Mouse (Mus musculus) limb, embryonic 13.5 days (tissue): ENCODE results near the gene Brd4. TPM values are rescaled to one million over a fixed set of nuclear protein-coding genes. Genes with fewer than 3 reads are reported as not detected.

Experiments
- ATAC-seq: fragments of 200-750 bp; cut with Nextera tagmentation; 2 replicates; pipeline ENCODE4 v1.8.0; 2017; ENCODE audit warnings: low read depth, moderate number of reproducible peaks, moderate TSS enrichment; ENCODE audit not compliant: low FRiP score
- H3K27ac ChIP-seq: fragments of 300-500 bp; sonication (generic); 2 replicates; pipeline ENCODE4 v1.5.1; 2015; ENCODE audit warnings: inconsistent platforms, mild to moderate bottlenecking, moderate library complexity
- H3K27me3 ChIP-seq: fragments of 300-500 bp; sonication (generic); 2 replicates; pipeline ENCODE4 v1.6.1; 2015; ENCODE audit warnings: mild to moderate bottlenecking, inconsistent platforms
- H3K36me3 ChIP-seq: fragments of 300-500 bp; sonication (generic); 2 replicates; pipeline ENCODE4 v1.6.1; 2015; ENCODE audit warnings: inconsistent platforms, mild to moderate bottlenecking, moderate library complexity
- H3K4me1 ChIP-seq: fragments of 300-500 bp; sonication (generic); 2 replicates; pipeline ENCODE4 v1.6.1; 2015; ENCODE audit warnings: inconsistent platforms
- H3K4me2 ChIP-seq: fragments of 300-500 bp; sonication (generic); replicated peaks from 2 replicates; pipeline ENCODE4 v1.6.1; 2015; ENCODE audit warnings: inconsistent platforms, mild to moderate bottlenecking, moderate library complexity
- H3K4me3 ChIP-seq: fragments of 300-500 bp; sonication (generic); 2 replicates; pipeline ENCODE4 v1.5.1; 2015; ENCODE audit warnings: moderate library complexity, mild to moderate bottlenecking, inconsistent platforms
- H3K9ac ChIP-seq: fragments of 300-500 bp; sonication (generic); 2 replicates; pipeline ENCODE4 v1.6.1; 2015; ENCODE audit warnings: mild to moderate bottlenecking, inconsistent platforms
- H3K9me3 ChIP-seq: fragments of 300-500 bp; sonication (generic); 2 replicates; pipeline ENCODE4 v1.6.1; 2016; ENCODE audit warnings: inconsistent platforms
- WGBS: fragments of 180-500 bp; shearing (Covaris S2); methylation state at CpG from one replicate; pipeline ENCODE4 v1.1.7; 2015; 5-methylcytosine and 5-hydroxymethylcytosine counted together
- polyA plus RNA-seq: library from polyadenylated mRNA; unstranded; fragments of >200 nt; fragmentation: Nextera tagmentation; extraction: Ambion mirVana; gene quantifications from 2 replicates; pipeline ENCODE4 v1.2.1, GENCODE M21; 2015

Gene Brd4
- polyA plus RNA-seq, 1 experiment from 2014 or later: 109 TPM

DNA sequence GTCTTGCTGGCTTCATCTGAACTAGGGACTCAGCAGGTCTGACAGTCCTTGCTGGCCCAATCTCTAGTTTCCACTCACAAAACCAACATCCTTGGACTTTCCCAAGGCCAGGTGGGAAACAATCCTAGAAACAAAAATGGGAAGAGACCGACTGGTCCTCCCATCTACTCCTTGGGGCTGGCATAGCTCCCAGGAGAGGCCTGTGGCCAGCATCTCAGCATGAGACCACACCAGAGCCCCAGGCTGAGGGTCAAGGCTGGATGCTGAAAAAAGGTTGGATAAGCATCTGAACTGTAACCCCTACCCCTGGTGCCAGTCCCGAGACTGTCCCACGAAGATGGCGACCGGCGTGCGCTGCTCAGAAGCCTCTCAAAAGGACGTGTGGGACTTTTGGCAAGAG is 28.3 kb upstream of the Brd4 start:
- Histone ChIP-seq H3K4me1 (no peaks in the 10 kb centered on the region), H3K27me3 (no peaks in the 10 kb centered on the region), H3K4me3 (no peak overlapping the region), H3K27ac (no peak overlapping the region), H3K4me2 (no peak overlapping the region), H3K9me3 (no peaks in the 10 kb centered on the region), H3K9ac (no peak overlapping the region), H3K36me3 (peaks cover 100% of the 10 kb centered on the region)
- ATAC-seq: no peak
- WGBS: 94% methylated on average over 8 of the region's 8 CpGs

DNA sequence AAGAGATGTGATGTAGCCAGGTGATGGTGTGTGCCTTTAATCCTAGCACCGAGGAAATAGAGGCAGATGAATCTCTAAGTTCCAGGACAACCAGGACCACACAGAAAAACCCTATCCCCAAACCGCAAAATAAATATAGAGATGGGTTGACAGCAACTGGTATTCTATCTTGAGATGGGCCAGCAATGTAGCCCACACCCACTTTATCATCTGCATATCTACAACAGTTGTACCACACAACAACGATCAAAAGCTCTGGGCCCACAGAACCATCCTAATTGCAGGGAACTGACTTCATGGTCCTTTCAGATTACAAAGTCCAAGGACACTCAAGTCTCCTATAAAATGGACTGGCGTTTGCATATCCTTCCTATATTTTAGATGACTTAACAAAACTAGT is 23.4 kb upstream of the Brd4 start:
- Histone ChIP-seq H3K9ac (no peak overlapping the region), H3K4me1 (no peaks in the 10 kb centered on the region), H3K27me3 (no peaks in the 10 kb centered on the region), H3K27ac (no peak overlapping the region), H3K4me3 (no peak overlapping the region), H3K9me3 (no peaks in the 10 kb centered on the region), H3K4me2 (no peak overlapping the region), H3K36me3 (peaks cover 99% of the 10 kb centered on the region)
- ATAC-seq: no peak
- WGBS: 93% methylated on average over 4 of the region's 4 CpGs

DNA sequence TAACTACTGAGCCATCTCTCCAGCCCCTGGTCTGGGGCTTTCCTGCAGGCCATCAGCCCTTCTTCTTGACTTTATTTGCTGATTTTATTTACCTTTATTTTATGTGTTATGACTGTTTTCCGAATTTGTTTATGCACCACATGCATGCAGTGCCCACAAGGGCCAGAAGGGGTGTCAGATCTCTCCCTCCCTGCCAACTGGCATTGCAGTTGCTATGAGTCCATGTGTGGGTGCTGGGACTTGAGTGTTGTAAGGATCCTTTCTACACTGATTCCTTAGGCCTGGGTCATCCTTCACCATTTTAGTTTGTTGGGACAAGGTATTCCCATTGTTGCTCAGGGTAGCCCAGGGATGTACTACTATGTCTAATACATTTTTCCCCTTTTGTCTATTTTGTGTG is 13.6 kb upstream of the Brd4 start:
- no peak overlapping the region for H3K9ac ChIP-seq
- no peak for ATAC-seq
- H3K4me2 ChIP-seq: no peak overlapping the region
- no peak overlapping the region for H3K27ac ChIP-seq
- no peak overlapping the region for H3K4me3 ChIP-seq
- no peaks in the 10 kb centered on the region for H3K27me3 ChIP-seq
- whole genome bisulfite sequencing: 96% methylated on average over 1 of the region's 1 CpGs
- no peaks in the 10 kb centered on the region for H3K4me1 ChIP-seq
- H3K9me3 ChIP-seq: no peaks in the 10 kb centered on the region
- peaks cover 4% of the 10 kb centered on the region for H3K36me3 ChIP-seq

DNA sequence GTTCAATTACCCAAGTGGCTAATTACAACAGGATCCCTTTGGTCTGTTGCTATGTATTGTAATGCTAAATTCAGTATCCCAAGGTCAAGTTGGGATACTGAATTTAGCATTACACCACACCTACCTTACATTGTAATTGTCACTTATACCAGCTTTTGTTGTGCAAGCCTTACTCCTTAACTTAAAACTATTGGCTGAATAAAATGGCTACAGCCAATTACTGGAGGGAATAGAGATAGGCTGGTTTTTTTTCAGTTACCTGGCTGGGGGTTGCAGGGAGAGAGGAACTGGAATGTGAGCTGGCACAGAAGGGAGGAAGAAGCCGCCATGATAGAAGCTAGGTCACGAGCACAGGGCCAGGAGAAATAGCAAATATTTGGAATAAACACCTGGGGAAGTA is 11.4 kb upstream of the Brd4 start:
- ATAC-seq: no peak
- Histone ChIP-seq H3K9me3 (no peaks in the 10 kb centered on the region), H3K27ac (no peak overlapping the region), H3K4me1 (no peaks in the 10 kb centered on the region), H3K4me2 (no peak overlapping the region), H3K9ac (no peak overlapping the region), H3K27me3 (no peaks in the 10 kb centered on the region), H3K36me3 (no peaks in the 10 kb centered on the region), H3K4me3 (no peak overlapping the region)
- WGBS: 91% methylated on average over 2 of the region's 2 CpGs

DNA sequence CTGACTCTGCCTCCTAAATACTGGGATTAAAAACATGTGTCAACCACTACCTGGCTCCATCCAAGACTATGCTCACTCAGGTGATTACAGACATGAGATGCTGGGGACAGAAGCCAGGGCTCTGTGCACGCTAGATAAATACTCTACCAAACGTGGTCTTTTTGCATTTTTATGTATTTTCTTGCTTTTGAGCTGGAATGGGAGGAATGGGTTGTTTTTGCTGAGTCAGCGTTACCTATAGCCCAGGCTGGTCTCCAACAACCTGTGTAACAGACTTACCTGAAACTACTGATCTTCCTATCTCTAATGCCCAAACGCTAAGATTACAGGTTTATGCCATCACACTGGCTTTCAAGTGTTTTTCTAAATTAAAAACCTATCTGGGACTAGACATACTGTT is 10.6 kb upstream of the Brd4 start:
- Histone ChIP-seq H3K9me3 (no peaks in the 10 kb centered on the region), H3K4me1 (no peaks in the 10 kb centered on the region), H3K27ac (no peak overlapping the region), H3K4me3 (no peak overlapping the region), H3K36me3 (no peaks in the 10 kb centered on the region), H3K4me2 (no peak overlapping the region), H3K27me3 (no peaks in the 10 kb centered on the region), H3K9ac (no peak overlapping the region)
- no peak for ATAC-seq
- WGBS: 84% methylated on average over 4 of the region's 4 CpGs

DNA sequence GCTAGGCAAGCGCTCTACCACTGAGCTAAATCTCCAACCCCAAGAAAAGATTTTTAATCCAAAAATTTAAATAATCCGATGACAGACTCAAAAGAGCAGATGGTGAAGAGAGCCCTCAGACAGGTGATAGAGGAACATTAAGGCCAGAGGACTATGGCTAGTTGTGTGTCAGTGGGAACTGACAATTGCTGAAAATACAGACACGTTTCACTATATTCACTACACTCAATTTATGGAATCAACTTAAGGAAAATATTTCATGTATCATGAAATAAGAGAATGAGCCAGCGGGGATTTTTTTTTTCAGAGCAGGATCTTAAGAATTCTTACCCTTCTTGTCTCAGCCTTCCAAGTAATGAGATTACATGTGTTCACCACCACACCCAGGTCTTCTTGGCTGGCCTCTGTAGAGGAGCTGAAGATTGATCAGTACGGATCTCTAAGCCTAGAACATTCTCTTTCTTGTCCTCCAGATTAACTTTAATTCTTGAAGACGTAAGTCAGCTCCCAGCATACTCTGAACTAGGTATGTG is 682 bp upstream of the Brd4 start:
- peak overlapping the region; percentile 81 for H3K4me2 ChIP-seq
- peak overlapping the region; percentile 98 for H3K9ac ChIP-seq
- ATAC-seq: no peak
- peaks cover 30% of the 10 kb centered on the region for H3K4me1 ChIP-seq
- H3K27me3 ChIP-seq: no peaks in the 10 kb centered on the region
- H3K9me3 ChIP-seq: no peaks in the 10 kb centered on the region
- peak overlapping the region; percentile 94 for H3K4me3 ChIP-seq
- WGBS: 51% methylated on average over 6 of the region's 6 CpGs
- peak overlapping the region; percentile 99; the same call in 1 of the 2 replicates for H3K27ac ChIP-seq
- H3K36me3 ChIP-seq: no peaks in the 10 kb centered on the region

DNA sequence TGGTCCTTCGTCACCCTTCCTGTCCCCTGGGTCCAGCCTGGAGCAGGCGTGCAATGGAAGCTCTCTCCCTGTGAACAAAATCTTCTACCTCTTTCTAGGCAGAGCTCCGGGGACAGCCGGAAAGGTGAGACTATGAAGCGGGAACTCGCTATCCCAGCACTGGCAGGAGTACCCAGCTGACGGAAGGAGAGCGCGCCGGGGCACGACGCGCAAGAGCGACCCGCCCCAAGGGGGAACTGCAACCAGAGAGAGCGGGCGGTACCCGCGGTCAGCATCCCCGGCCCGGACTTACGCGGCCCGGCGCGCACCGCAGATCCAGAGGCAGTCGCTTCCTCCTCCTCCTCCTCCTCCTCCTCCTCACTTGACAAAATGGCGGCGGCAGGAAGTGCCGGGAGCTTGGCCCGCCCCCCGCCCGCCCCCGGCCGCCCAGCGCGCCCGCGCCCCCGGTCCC is 726 bp downstream of the Brd4 start:
- H3K27ac ChIP-seq: peak overlapping the region; percentile 99
- peak overlapping the region; percentile 98 for H3K9ac ChIP-seq
- WGBS: 0% methylated on average over 29 of the region's 41 CpGs
- peak overlapping the region; percentile 94 for H3K4me3 ChIP-seq
- no peaks in the 10 kb centered on the region for H3K36me3 ChIP-seq
- H3K4me1 ChIP-seq: peaks cover 30% of the 10 kb centered on the region
- H3K27me3 ChIP-seq: no peaks in the 10 kb centered on the region
- peak overlapping the region; percentile 81 for H3K4me2 ChIP-seq
- peak; percentile 62 for ATAC-seq
- H3K9me3 ChIP-seq: no peaks in the 10 kb centered on the region

DNA sequence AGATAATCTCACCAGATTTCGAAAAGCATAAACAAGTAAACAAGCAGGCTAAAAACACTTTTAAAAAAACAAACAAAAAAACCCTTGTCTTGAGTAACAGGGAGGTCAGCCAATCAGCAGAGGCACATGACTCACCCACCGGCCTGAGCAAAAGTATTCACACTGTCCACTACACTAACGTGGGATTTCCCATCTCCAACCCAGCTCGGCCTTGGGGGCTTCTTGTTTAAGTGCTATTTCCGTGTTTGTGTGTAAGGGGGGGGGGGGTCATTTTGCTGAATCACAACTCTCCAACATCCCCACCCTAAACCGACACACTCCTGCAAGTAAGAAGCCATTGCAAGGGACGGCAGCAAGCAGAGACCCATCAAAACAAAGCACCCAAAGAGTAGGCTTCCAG is 1.2 kb downstream of the Brd4 start:
- 10% methylated on average over 7 of the region's 7 CpGs for WGBS
- ATAC-seq: no peak
- no peaks in the 10 kb centered on the region for H3K27me3 ChIP-seq

DNA sequence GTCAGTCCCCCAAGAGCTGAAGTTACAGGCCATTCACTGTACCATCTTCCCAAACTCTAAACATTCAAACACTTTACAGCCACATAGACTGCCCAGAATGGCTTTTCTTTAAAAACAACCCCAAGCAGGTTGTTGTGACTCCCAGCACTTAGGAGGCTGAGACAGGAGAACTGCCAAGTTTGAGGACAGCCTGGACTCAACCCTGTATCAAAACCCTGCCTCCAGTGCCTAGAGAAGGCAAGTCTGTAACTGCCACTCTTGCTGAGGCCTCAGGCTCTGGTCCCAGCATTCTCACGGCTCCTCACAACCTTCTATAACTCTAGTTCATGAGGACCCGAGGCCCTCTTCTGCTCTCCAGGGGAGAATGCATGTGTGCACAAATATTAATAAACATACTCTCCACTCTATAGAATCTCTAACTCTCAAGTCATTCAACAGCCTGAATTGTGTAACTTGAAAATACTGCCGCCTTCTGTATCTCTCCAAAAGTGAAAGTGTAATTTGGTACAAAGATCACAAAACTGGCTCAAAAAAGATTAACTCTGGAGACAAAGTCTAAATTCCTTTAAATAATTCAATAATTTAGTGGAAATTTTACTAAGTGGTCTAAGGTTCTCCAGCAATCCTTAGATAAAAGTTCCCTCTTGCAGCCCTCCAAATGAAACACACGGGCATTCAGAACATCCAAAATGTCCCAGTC is 2.8 kb downstream of the Brd4 start:
- Histone ChIP-seq H3K4me1 (peaks cover 30% of the 10 kb centered on the region), H3K9me3 (no peaks in the 10 kb centered on the region), H3K9ac (no peak overlapping the region), H3K4me3 (no peak overlapping the region; the same call in 1 of the 2 replicates), H3K27ac (no peak overlapping the region), H3K36me3 (no peaks in the 10 kb centered on the region), H3K4me2 (0 out of 2 replicates have a peak overlapping the region, but pooled peaks have one; percentile 5), H3K27me3 (no peaks in the 10 kb centered on the region)
- 83% methylated on average over 4 of the region's 4 CpGs for WGBS
- ATAC-seq: no peak

More for the DNA sequence above, 1.2 kb downstream of the Brd4 start:
- Histone ChIP-seq H3K27ac (peak overlapping the region; percentile 99), H3K9ac (peak overlapping the region; percentile 98), H3K4me1 (peaks cover 30% of the 10 kb centered on the region), H3K9me3 (no peaks in the 10 kb centered on the region), H3K4me2 (peak overlapping the region; percentile 81), H3K4me3 (peak overlapping the region; percentile 94), H3K36me3 (no peaks in the 10 kb centered on the region)

DNA sequence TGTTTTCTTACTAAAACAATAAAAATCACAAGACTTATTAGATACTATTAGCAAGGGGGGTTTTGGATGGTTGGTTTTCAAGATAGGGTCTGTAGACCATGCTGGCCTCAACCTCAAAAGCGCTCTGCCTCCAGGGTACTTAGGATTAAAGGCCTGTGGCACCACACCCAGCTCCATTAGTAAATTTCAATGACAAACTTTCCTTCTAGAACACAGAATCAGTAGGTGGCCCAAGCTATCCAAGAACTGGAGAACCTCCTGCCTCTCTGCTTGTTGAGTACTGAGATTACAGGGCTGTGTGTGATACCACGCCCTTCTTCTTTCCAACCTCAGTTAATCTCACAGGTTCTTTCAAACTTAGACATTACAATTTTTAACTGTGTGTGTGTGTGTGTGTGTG is 3.4 kb downstream of the Brd4 start:
- H3K4me3 ChIP-seq: no peak overlapping the region
- WGBS: 95% methylated on average over 2 of the region's 2 CpGs

DNA sequence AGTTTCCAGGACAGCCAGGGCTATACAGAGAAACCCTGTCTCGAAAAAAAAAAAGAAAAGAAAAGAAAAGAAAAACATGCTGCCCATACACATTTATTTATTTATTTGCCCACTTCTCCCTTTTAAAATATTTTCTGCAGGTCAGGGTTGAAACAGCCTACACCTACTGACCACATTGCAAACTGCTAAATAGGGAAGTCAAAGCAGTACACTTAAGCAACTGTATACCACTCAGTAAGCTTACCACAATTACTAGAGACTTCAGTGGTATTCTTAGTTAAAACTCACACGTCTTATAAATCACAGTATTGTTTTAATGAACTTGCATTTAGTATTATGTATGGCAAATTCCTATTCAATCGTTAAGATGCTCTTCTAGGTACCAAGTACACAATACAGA is 3.9 kb downstream of the Brd4 start:
- Histone ChIP-seq H3K4me2 (no peak overlapping the region), H3K9me3 (no peaks in the 10 kb centered on the region), H3K27me3 (no peaks in the 10 kb centered on the region), H3K27ac (no peak overlapping the region), H3K36me3 (no peaks in the 10 kb centered on the region), H3K9ac (no peak overlapping the region), H3K4me3 (no peak overlapping the region), H3K4me1 (peaks cover 29% of the 10 kb centered on the region)
- WGBS: 83% methylated on average over 3 of the region's 3 CpGs
- ATAC-seq: no peak

More for the DNA sequence above, 3.4 kb downstream of the Brd4 start:
- Histone ChIP-seq H3K4me1 (peaks cover 30% of the 10 kb centered on the region), H3K27me3 (no peaks in the 10 kb centered on the region), H3K36me3 (no peaks in the 10 kb centered on the region), H3K9me3 (no peaks in the 10 kb centered on the region), H3K4me2 (0 out of 2 replicates have a peak overlapping the region, but pooled peaks have one; percentile 5), H3K27ac (peak overlapping the region; percentile 3; the same call in 1 of the 2 replicates), H3K9ac (no peak overlapping the region)
- no peak for ATAC-seq

DNA sequence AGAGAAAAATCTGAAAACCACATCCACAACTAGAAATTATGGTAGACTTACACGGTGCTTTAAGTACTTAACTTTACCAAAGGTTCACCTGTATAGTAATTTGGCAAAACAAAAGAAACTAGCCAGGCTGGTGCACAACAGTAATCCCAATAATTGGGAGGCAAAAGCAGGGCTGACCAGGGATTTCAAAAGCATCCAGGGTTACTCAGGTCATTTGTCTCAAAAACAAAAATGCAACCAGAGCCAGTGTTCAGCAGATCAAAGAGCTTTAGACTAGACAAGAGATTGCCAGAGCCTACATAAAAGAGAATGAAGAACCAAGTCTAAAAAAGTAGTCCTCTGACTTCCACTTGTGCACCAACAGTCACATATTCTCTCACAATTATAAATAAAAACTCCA is 7.3 kb downstream of the Brd4 start:
- H3K4me2 ChIP-seq: no peak overlapping the region
- H3K4me3 ChIP-seq: no peak overlapping the region
- H3K27me3 ChIP-seq: no peaks in the 10 kb centered on the region
- no peaks in the 10 kb centered on the region for H3K36me3 ChIP-seq
- H3K9ac ChIP-seq: no peak overlapping the region
- H3K9me3 ChIP-seq: no peaks in the 10 kb centered on the region
- no peak overlapping the region for H3K27ac ChIP-seq
- ATAC-seq: no peak
- peaks cover 12% of the 10 kb centered on the region for H3K4me1 ChIP-seq
- 86% methylated on average over 1 of the region's 1 CpGs for WGBS

DNA sequence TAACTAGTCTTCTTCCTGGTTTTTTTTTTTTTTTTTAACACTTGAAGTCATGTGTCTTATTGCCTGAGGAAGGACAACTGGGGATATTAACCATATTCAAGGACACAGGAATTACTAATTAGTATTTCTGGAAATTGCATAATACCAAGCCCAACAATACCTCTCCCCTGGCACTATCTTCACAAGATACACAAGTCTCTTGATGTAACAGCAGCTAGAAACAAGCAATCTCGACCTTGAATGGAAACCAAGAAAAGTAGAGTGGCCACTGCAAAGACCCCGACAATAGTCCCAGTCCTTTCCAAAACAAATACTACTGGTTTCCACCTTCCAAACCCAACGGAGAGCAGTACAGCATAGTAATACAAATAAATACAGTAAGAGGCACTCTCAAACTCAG is 9.0 kb downstream of the Brd4 start:
- Histone ChIP-seq H3K27ac (no peak overlapping the region), H3K27me3 (no peaks in the 10 kb centered on the region), H3K9me3 (no peaks in the 10 kb centered on the region), H3K9ac (no peak overlapping the region), H3K4me1 (peaks cover 6% of the 10 kb centered on the region; the same call in 1 of the 2 replicates), H3K4me3 (no peak overlapping the region), H3K36me3 (no peaks in the 10 kb centered on the region), H3K4me2 (no peak overlapping the region)
- ATAC-seq: no peak
- 94% methylated on average over 3 of the region's 3 CpGs for WGBS
